Mouse (Mus musculus) MEL (cell line): ENCODE data around the gene Lamtor5. TPM values are rescaled to one million over a fixed set of nuclear protein-coding genes. Genes with fewer than 3 reads are reported as not detected.
A peak's percentile ranks its signal among the peaks of the same experiment; 100 is the strongest.

ENCODE experiments used
- DNase-seq: peaks from one replicate; pipeline ENCODE4 v3.0.0; 2011; ENCODE audit warnings: low read depth, low spot score
- H3K27ac ChIP-seq: 2 replicates; pipeline ENCODE4 v1.5.1; 2012; ENCODE audit warnings: low read depth, mild to moderate bottlenecking, control low read depth, low read length, moderate library complexity; ENCODE audit not compliant: control insufficient read depth
- H3K27me3 ChIP-seq, 2 experiments: fragments of 150-350 bp in 1 of 2; sonication (generic) in 1 of 2; 2 replicates each; pipeline ENCODE4 v1.6.1; 2012; ENCODE audit warnings: low read length in 2 of 2, mild to moderate bottlenecking in 2 of 2, improper control_type of control experiment in 1 of 2, moderate library complexity in 1 of 2; ENCODE audit not compliant: insufficient read depth in 2 of 2, control insufficient read depth in 1 of 2
- H3K36me3 ChIP-seq, 2 experiments: 2 replicates each; pipeline ENCODE4 v1.6.1; 2012 to 2014; ENCODE audit warnings: low read length in 2 of 2, improper control_type of control experiment in 1 of 2, inconsistent platforms in 1 of 2, mild to moderate bottlenecking in 1 of 2; ENCODE audit not compliant: insufficient read depth in 2 of 2, control insufficient read depth in 1 of 2
- H3K4me1 ChIP-seq, 2 experiments: fragments of 150-350 bp in 1 of 2; sonication (generic) in 1 of 2; 2 replicates each; pipeline ENCODE4 v1.6.1; 2012; ENCODE audit warnings: low read length in 2 of 2, improper control_type of control experiment in 1 of 2, mild to moderate bottlenecking in 1 of 2; ENCODE audit not compliant: insufficient read depth in 2 of 2, control insufficient read depth in 1 of 2
- H3K4me3 ChIP-seq, 2 experiments: fragments of 150-350 bp in 1 of 2; sonication (generic) in 1 of 2; 2 replicates each; pipeline ENCODE4 v1.5.1; 2012; ENCODE audit warnings: low read depth in 2 of 2, low read length in 2 of 2, mild to moderate bottlenecking in 2 of 2, moderate library complexity in 2 of 2, control low read depth in 1 of 2, improper control_type of control experiment in 1 of 2; ENCODE audit not compliant: control insufficient read depth in 1 of 2, insufficient read depth in 1 of 2
- H3K79me2 ChIP-seq: 2 replicates; pipeline ENCODE4 v1.6.1; 2012; ENCODE audit warnings: mild to moderate bottlenecking, low read length, moderate library complexity; ENCODE audit not compliant: control insufficient read depth, poor library complexity, insufficient read depth
- H3K9ac ChIP-seq: 2 replicates; pipeline ENCODE4 v1.6.1; 2012; ENCODE audit warnings: low read depth, mild to moderate bottlenecking, control low read depth, low read length, moderate library complexity; ENCODE audit not compliant: control insufficient read depth, poor library complexity, severe bottlenecking
- H3K9me3 ChIP-seq: fragments of 150-350 bp; sonication (generic); replicated peaks from 2 replicates; pipeline ENCODE4 v1.6.1; 2012; ENCODE audit warnings: mild to moderate bottlenecking, low read length, improper control_type of control experiment, moderate library complexity; ENCODE audit not compliant: insufficient read depth
- BHLHE40 ChIP-seq: IDR thresholded peaks from 2 replicates; pipeline ENCODE4 v1.6.1; 2012; ENCODE audit warnings: low read depth, mild to moderate bottlenecking, inconsistent platforms, low read length, improper control_type of control experiment, borderline replicate concordance
- CHD1 ChIP-seq: IDR thresholded peaks from 2 replicates; pipeline ENCODE4 v1.6.1; 2012; ENCODE audit warnings: low read depth, mild to moderate bottlenecking, inconsistent platforms, low read length, improper control_type of control experiment
- CTCF ChIP-seq, 3 experiments: IDR thresholded peaks in 2 of 3; conservative IDR thresholded peaks in 1 of 3; 2 replicates each; pipeline ENCODE4 v1.5.1; 2011 to 2012; ENCODE audit warnings: low read length in 3 of 3, low read depth in 2 of 3, mild to moderate bottlenecking in 2 of 3, improper control_type of control experiment in 1 of 3, inconsistent platforms in 1 of 3, mixed read lengths in 1 of 3, moderate library complexity in 1 of 3; ENCODE audit not compliant: control insufficient read depth in 1 of 3, insufficient read depth in 1 of 3, poor library complexity in 1 of 3, severe bottlenecking in 1 of 3
- E2F4 ChIP-seq: IDR thresholded peaks from 2 replicates; pipeline ENCODE4 v1.6.1; 2011; ENCODE audit warnings: low read depth, low read length, improper control_type of control experiment, borderline replicate concordance
- ELF1 ChIP-seq: IDR thresholded peaks from 2 replicates; pipeline ENCODE4 v1.6.1; 2014; ENCODE audit warnings: low read depth, mild to moderate bottlenecking, inconsistent platforms, low read length, improper control_type of control experiment, moderate library complexity
- HCFC1 ChIP-seq: IDR thresholded peaks from 2 replicates; pipeline ENCODE4 v1.6.1; 2012; ENCODE audit warnings: low read depth, mild to moderate bottlenecking, inconsistent platforms, low read length, improper control_type of control experiment, moderate library complexity
- KAT2A ChIP-seq: conservative IDR thresholded peaks from 2 replicates; pipeline ENCODE4 v1.6.1; 2012; ENCODE audit warnings: low read depth, low read length, improper control_type of control experiment, inconsistent platforms
- MAFK ChIP-seq: IDR thresholded peaks from 2 replicates; pipeline ENCODE4 v1.6.1; 2011; ENCODE audit warnings: low read depth, mild to moderate bottlenecking, low read length, improper control_type of control experiment, borderline replicate concordance
- MAX ChIP-seq: IDR thresholded peaks from 2 replicates; pipeline ENCODE4 v1.6.1; 2011; ENCODE audit warnings: low read length, improper control_type of control experiment
- MYC ChIP-seq: IDR thresholded peaks from 2 replicates; pipeline ENCODE4 v1.6.1; 2011; ENCODE audit warnings: low read depth, mild to moderate bottlenecking, low read length, improper control_type of control experiment, moderate library complexity
- NRF1 ChIP-seq: IDR thresholded peaks from 2 replicates; pipeline ENCODE4 v1.6.1; 2014; ENCODE audit warnings: low read depth, mild to moderate bottlenecking, inconsistent platforms, low read length, improper control_type of control experiment, moderate library complexity; ENCODE audit not compliant: poor library complexity, insufficient read depth, severe bottlenecking
- POLR2A ChIP-seq, 2 experiments: IDR thresholded peaks; 2 replicates each; pipeline ENCODE4 v1.6.1; 2011 to 2012; ENCODE audit warnings: low read length in 2 of 2, mild to moderate bottlenecking in 2 of 2, control low read depth in 1 of 2, improper control_type of control experiment in 1 of 2, low read depth in 1 of 2, moderate library complexity in 1 of 2; ENCODE audit not compliant: control insufficient read depth in 1 of 2, insufficient read depth in 1 of 2, poor library complexity in 1 of 2
- POLR2AphosphoS2 ChIP-seq: IDR thresholded peaks from 2 replicates; pipeline ENCODE4 v1.6.1; 2011; ENCODE audit warnings: low read length, improper control_type of control experiment
- POLR2AphosphoS5 ChIP-seq: IDR thresholded peaks from 2 replicates; pipeline ENCODE4 v1.6.1; 2012; ENCODE audit warnings: low read depth, borderline replicate concordance, mild to moderate bottlenecking, inconsistent platforms, low read length, moderate library complexity, mixed read lengths
- RAD21 ChIP-seq: IDR thresholded peaks from 2 replicates; pipeline ENCODE4 v1.6.1; 2011; ENCODE audit warnings: mild to moderate bottlenecking, low read depth, low read length, improper control_type of control experiment
- TCF12 ChIP-seq: IDR thresholded peaks from 2 replicates; pipeline ENCODE4 v1.6.1; 2014; ENCODE audit warnings: low read depth, mild to moderate bottlenecking, inconsistent platforms, low read length, improper control_type of control experiment, moderate library complexity
- UBTF ChIP-seq: IDR thresholded peaks from 2 replicates; pipeline ENCODE4 v1.6.1; 2012; ENCODE audit warnings: low read depth, mild to moderate bottlenecking, inconsistent platforms, low read length, improper control_type of control experiment, moderate library complexity, borderline replicate concordance; ENCODE audit not compliant: insufficient read depth
- ZC3H11A ChIP-seq: IDR thresholded peaks from 2 replicates; pipeline ENCODE4 v1.6.1; 2012; ENCODE audit warnings: low read depth, mild to moderate bottlenecking, inconsistent platforms, low read length, improper control_type of control experiment
- ZMIZ1 ChIP-seq: IDR thresholded peaks from 2 replicates; pipeline ENCODE4 v1.6.1; 2012; ENCODE audit warnings: low read depth, mild to moderate bottlenecking, inconsistent platforms, low read length, improper control_type of control experiment, moderate library complexity
- polyA plus RNA-seq, 2 experiments: library from polyadenylated mRNA; stranded (reverse) in 1 of 2; unstranded in 1 of 2; fragments of >175 nt in 1 of 2; fragments of >200 nt in 1 of 2; gene quantifications; 2 replicates each; pipeline versions ENCODE4 v1.2.1 to v1.2.4; 2012; ENCODE audit warnings: low replicate concordance in 2 of 2, low read depth in 1 of 2; ENCODE audit not compliant: insufficient read length in 2 of 2, insufficient read depth in 1 of 2, missing spikeins in 1 of 2
- total RNA-seq: library from RNA; depleted of rRNA; stranded (reverse); fragments of 300-350 nt; gene quantifications from 2 replicates; pipeline ENCODE4 v1.2.3, GENCODE M21; 2012

The Lamtor5 gene
- total and polyA plus RNA-seq, 3 experiments: 104 to 170 (median 129) TPM

- Histone ChIP-seq H3K27me3 (peaks cover 10 to 14% of the 10 kb centered on the region in 2 experiments), H3K9me3 (no peaks in the 10 kb centered on the region), H3K27ac (no peak overlapping the region), H3K4me3 (no peak overlapping the region), H3K36me3 (no peaks in the 10 kb centered on the region), H3K4me1 (no peaks in the 10 kb centered on the region), H3K79me2 (no peaks in the 10 kb centered on the region)
- peak; percentile 12 for DNase-seq
- TF ChIP-seq ZMIZ1: no peak
- TF ChIP-seq ZC3H11A: no peak
- no peak for TF ChIP-seq POLR2AphosphoS5
- TF ChIP-seq MAX: no peak
- TF ChIP-seq KAT2A: no peak
- no peak for TF ChIP-seq MYC
- no peak for TF ChIP-seq CTCF (IDR thresholded peaks at IDR 0.05 in 2 of 3, conservative IDR thresholded peaks at IDR 0.05 in 1 of 3; ENCODE audit: control insufficient read depth in 1 of 3, insufficient read depth in 1 of 3, low read depth in 2 of 3, low read length in 3 of 3, poor library complexity in 1 of 3, severe bottlenecking in 1 of 3)
- no peak for TF ChIP-seq ELF1
- no peak for TF ChIP-seq BHLHE40
- no peak for TF ChIP-seq HCFC1
- TF ChIP-seq RAD21: no peak
- no peak for TF ChIP-seq E2F4
- TF ChIP-seq NRF1: no peak
- TF ChIP-seq CHD1: no peak
- TF ChIP-seq TCF12: no peak
- TF ChIP-seq POLR2A (IDR thresholded peaks at IDR 0.05; ENCODE audit: control insufficient read depth in 1 of 2, insufficient read depth in 1 of 2, low read depth in 1 of 2, low read length in 2 of 2, poor library complexity in 1 of 2): no peak
- TF ChIP-seq, all 39 proteins: peak for 0
- H3K9ac ChIP-seq: no peak overlapping the region
Observed at GRCm38 (mm10) chr3:107252035-107252434, 26.6 kb upstream of the Lamtor5 start.

- peaks cover 9 to 10% of the 10 kb centered on the region in 2 experiments for H3K27me3 ChIP-seq
- TF ChIP-seq POLR2AphosphoS2 (no peak), MAFK (peak; percentile 82), UBTF (no peak), POLR2AphosphoS5 (no peak)
Observed at GRCm38 (mm10) chr3:107253925-107254324, 24.7 kb upstream of the Lamtor5 start.

More at GRCm38 (mm10) chr3:107253925-107254324, 24.7 kb upstream of the Lamtor5 start:
- Histone ChIP-seq H3K9ac (no peak overlapping the region), H3K79me2 (no peaks in the 10 kb centered on the region), H3K27ac (no peak overlapping the region), H3K9me3 (no peaks in the 10 kb centered on the region), H3K4me3 (no peak overlapping the region), H3K36me3 (no peaks in the 10 kb centered on the region), H3K4me1 (no peaks in the 10 kb centered on the region)
- no peak for DNase-seq
